Mouse (Mus musculus): Measurements from ENCODE around the gene Dxo.

Dxo gene

GRCm38 (mm10) chr17:34881683-34882310 is 45.0 kb downstream of the Dxo start, which contains the start of gene Gm20547:
Gene Gm20547 (minus strand): TSS chr17:34882042.
- no peak for DNase-seq

- no peak for DNase-seq
Observed at GRCm38 (mm10) chr17:34883332-34883731, 46.5 kb downstream of the Dxo start.

DNA sequence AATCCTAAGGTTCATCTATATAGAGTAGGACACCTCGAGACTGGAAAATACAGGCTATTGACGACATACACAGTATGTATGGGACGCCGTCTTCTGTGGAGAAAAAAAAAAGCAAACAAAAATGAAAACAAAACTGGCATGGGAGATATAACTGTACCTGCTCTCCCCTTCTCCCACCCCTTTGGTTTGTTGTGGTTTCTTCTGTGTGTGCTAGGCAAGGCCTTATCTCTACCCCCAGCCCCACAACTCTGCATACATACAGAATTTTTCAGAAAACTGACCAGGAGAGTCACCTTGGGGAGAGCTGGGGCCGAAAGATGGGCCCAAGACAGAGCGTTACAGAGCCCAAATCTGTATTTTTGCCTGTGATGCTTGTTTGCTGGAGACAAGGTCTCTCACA is 47.9 kb downstream of the Dxo start:
- DNase-seq, result no peak

DNA sequence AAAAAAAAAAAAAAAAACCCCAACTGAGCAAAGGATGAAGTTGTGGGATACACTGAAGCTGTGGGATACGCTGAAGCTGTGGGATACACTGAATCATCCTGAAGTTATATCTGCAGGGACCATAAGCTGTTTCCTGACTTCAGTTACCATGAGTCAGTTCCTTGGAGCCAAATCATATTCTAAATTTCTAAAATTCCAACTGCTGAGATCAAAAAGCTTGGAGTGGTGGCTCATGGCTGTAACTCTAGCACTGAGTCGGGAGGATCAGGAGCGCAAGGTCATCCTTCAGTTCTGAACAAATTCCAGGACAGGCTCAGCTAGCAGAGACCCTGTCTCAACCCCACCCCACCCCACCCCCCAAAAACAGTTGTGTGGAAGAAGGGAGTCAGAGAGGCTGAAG is 48.8 kb downstream of the Dxo start:
- no peak for DNase-seq

DNA sequence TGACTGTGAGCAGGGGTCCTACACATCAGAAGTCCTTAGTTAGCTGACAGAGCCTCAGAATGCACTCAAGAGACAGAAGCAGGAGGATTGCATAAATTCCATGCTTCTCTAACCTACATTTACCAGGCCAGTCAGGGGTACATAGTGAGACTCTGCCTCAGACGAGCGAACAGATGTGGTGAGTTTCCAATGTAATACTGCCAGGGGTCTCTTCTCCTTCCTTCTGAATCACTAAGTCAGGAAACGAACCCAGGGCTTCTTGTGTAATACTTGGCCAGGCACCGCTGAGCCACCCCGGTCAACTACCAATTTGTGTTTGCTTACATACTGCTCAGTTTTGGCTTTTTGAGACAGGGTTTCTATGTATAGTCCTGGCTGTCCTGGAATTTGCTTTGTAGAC is 51.1 kb downstream of the Dxo start:
- DNase-seq, result no peak
